Mouse (Mus musculus) thymus, postnatal 4 days (tissue): ENCODE data around the gene Alg14.

Experiments used
- DNase-seq: peaks from one replicate; pipeline ENCODE4 v3.0.0; 2021

Alg14 gene

DNA sequence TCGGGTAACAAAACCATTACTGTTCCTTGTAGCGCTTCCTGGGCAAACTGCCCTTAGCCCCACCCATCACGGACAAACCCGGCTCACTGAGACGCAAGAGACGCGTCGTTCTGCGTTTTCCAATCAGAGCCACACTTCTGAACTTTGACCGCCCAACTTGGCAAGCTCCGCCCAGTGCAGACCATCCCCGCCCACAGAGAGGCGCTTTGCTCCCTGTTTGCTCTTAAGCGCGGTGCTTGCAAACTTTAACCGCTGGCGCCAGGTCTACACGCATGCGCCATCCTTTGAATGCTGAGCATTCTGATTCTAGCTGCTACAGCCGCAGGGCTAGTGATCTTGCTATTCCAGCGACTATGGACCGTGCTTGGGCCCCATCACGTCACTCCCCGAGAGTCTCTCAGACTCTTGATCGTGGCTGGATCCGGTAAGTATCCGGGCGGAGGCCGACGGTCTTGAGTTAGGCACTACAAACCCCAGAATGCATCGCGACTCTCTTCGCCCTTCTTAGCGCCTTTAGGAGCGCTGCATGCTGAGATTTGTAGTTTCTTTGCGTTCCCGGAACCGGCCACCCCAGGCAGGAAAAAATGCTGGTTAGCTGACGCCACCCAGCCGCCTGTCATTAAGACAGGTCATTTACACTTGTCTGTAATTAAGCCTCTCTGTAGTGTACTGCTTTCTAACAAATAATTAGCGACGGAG lies at the start of gene Alg14:
TSS of gene Alg14 (plus strand) at position 214 of the 699 bp plus-strand sequence.
- DNase-seq, result peak; percentile 95

DNA sequence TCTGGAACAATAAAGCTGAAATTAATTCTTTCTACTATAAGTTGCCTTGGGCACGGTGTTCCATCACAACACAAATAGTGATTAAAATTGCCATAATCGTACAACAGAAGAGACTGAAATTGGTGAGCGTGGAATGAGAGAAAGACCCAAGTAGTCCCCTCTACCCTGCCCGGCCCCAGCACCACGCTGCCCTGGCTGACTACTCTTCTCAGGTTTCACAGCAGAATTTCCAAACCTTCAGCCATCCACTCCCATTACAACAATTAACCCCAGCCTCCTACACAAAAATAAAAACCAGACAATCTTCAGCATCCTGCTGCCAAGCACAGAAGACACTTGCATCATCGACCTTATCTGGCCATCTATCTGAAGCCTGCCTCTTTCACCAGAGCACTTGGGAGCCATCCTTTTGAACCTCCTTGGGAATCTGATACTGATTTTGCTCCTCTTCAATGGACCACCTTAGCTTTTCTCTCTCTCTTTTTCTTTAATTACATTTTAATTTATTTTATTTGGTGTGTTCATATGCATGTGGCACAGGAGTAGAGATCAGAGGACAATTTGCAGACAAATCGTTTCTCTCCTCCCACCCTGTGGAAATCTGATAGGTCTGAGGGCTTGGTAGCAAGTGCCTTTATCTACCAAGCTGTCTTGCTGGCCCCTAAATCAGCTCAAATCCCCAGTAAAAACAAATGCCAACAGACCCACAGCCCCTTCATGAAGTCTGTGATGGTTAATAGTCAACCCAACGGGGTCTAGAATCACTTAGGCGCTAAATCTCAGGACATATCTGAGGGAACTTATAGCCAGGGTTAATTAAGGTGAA lies 49.2 kb upstream of the Alg14 start:
- no peak for DNase-seq

DNA sequence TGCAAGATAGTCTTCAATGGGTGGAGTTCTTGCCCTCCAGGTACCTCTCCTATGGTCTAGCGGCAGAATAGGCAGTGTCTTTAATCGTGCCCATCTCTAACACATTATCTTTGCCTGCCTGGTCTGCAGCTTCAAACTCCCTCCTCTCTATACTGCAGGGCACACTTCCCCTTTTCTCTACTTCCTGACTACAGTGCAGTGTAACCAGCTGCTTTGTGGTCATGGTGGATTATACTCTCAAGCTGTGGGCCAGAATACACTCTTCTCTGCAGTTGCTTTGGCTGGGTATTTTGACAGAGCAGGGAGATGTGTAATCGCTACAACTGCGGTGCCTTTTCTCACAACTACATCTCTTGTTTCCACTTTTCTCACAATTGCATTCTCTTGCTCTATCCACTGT lies 48.6 kb upstream of the Alg14 start:
- DNase-seq, result no peak

DNA sequence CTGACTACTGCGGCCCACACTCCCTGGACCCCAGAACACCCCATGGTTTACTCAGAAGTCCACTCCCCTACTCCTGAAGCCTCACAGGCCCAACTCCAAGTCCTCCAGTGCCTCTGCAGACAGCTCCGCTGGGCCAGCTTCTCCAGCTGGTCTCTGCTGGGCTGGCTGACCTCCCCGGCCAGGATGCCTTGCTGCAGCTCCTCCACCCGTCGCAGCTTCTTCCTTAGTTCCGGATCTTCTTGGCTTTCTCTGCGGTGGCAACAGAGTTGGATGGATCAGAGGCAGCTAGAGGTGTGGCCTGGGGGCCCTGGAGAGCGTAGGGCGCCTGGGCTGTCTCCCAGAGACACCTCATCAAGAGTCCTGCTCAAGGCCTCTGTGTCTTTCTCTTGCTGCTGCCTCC lies 41.5 kb upstream of the Alg14 start:
- no peak for DNase-seq

DNA sequence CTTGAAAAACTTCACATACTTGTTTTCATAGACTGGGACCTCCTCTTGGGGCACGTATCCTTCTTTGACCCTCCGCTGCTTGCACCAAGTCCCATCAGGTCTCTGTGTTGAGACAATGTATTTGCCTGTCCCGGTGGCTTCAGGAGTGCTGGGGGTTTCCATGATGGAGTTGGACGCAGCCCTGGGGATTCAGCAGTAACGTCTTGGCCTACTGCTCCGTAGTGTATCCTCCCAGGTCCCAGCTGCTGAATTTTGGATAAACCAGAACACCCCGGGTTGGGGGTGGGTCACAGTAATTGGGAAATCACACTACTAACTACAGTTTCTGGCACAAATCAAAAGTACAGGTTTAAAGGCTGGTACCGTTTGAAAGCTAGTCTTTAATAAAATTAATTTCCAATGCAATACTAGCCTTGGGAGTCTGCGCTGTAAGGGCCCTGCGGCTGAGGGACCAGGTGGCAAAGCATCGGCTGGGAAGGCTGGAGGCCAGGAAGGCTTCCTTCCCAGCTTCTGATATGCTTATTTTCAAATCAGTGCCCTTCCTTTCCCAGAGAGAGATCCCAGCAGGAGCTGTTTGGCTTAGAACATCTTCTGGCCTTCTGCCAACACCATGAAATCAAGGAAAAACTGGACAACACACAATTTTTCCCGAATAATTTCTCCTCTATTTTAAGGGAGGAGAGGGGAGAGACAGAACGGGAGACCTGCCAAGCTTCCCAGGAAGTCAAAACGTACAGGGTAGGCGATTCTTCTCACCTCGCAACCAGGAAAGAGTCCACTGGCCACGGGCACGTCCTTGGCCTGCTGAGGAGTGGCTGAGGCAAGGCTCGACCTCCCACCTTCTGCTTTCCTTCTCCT lies 40.8 kb upstream of the Alg14 start:
- DNase-seq, result no peak

DNA sequence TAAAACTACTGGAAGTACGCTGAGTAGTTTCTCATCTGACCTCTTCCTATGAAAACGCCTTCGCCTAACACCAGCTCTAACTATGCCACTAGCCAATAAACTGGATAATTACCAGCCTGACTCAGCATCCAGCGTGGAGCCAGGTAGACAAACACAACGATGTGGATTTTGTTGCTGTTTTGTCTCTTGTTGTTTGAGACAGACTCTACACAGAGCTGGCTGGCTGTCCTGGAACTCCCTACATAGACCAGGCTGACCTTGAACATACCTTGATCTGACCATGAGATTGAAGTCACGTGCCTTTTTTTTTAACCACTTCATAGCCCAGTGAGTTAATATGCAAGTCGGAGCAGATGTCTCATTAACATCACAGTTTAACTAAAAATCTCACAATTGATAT lies 36.1 kb upstream of the Alg14 start:
- no peak for DNase-seq

DNA sequence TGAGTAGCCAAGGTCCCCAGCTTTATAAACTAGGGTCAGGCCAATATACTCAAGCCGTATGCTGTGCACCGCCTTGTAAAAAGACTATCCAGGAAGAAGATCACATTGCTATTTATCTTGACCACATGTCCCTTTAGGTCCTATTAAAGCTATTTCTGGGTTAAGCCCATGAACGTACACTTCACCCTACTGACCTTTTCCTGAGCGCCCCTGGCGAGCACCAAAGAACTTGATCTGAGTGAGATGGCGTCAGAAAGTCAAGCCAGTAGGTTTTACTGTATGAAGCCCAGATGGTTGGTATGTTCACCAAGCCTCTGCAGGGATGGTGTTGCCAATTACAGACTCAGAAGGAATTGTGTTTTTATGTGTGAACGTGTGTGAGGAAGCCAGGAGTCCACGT lies 35.4 kb upstream of the Alg14 start:
- no peak for DNase-seq

DNA sequence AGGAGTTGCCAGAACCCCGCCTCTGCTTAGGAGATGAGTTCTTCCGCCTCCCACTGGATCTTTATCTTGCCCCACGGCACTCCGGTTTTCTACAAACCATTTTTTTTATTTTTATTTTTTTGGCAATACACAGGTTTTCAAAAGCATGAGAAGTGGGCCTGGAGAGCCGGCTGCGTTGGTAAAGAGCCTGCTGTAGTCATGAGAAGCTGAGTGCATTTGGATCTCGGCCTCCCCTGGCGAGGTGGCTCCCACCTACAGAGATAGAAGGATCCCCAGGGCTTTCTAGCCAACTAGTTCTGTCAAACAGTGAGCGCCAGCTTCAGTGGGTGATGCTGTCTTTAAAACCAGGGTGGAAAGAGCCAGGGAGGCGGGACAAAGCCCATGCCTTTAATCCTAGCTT lies 34.2 kb upstream of the Alg14 start:
- DNase-seq, result no peak

DNA sequence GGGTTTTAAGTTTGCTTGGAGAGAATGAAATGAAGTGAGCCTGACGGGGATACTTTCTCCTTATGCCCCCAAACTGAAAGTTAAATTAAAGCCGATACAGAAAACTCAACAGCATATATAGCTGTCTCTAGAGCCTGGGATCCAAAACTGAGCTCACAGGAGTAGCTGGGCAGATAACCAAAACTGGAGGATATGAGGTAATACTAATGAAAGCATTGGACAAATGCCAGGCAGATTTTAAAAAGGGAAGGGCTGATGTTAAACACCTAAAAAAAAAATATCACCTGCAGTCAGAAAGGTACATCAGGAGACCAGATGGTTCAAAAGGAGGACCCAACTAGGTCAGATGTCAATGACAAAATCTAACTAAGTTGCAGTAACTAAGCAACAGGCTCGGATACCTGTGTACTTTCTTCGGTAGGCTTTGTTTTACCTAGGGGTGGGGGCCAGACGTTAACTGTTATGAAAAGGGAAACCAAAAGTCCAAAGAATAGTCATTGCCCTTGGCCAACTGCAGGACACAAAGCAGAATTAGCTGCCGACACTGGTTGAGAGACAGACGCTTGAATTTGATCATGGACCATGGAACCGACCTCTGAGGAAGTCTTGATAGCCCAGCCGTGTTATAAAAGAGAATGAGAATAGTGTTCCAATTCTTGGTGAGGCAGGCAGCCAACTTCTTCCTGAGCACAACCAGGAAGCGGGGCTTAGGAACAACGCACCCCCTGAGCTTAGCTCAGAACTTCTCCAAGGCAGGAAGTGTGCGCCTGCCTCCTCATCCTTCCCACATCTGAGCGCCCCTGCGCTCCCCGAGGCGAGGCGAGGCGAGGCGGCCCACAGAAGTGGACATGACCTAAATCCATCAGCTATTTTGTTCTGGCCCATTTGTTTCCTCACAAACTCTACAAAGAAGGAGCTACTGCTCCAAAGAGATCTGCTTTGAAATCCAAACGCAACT lies 32.8 kb upstream of the Alg14 start:
- DNase-seq, result no peak

DNA sequence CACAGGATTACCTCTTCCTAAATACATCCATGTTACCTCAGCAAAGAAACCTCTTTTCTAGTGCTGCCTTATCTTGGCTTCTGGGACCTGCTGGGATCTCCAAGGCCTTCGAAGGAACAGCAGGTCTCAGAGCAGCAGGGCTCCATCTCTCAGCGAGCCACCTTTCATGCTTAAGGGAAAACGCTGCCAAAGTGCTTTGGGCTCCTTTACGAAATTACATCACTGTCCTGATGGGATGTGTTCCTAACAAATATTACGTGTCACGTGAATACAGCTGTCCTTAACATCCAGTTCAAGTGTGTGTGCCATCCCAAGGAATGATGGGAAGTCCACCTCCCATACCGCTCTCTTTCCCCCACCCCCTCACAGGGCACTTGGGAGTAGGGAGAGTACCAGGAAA lies 31.5 kb upstream of the Alg14 start:
- no peak for DNase-seq

DNA sequence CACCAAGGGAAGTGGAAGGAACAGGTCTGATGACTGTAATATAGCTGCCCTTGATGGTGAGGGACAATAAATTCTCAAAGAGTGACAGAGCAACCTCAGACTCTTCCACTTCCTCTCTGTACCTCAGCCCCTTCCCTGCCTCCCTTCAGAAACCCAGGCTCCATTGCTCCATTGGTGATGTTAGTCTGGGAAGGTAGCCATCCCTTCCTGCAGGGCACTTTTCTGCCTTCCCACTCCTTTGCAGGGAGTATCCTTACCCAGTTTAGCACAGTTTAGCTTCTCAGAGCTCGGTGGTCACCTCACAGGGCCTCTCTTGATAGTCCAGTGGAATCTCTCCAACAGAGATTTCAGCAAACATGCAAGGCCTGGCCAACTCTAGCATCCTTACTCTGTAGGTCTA lies 30.7 kb upstream of the Alg14 start:
- no peak for DNase-seq

DNA sequence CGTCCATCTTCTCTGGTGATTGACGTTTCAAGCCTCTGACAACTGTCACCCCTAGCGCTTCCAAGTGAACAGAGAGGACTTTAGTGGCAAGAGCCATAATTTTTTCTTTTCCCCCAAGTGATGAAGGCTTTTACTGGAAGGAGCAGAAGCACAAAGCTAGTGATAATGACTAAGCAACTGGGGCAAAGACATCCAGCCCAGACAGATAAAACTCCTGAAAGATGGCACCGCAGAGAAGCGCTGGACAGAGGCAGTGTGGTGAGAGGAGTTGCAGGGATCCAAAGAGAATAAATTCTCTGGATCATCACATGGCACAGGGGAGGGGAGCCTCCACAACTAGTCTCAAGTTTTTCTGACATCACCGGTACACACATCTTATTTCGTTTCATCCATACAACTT lies 30.3 kb upstream of the Alg14 start:
- DNase-seq, result no peak

DNA sequence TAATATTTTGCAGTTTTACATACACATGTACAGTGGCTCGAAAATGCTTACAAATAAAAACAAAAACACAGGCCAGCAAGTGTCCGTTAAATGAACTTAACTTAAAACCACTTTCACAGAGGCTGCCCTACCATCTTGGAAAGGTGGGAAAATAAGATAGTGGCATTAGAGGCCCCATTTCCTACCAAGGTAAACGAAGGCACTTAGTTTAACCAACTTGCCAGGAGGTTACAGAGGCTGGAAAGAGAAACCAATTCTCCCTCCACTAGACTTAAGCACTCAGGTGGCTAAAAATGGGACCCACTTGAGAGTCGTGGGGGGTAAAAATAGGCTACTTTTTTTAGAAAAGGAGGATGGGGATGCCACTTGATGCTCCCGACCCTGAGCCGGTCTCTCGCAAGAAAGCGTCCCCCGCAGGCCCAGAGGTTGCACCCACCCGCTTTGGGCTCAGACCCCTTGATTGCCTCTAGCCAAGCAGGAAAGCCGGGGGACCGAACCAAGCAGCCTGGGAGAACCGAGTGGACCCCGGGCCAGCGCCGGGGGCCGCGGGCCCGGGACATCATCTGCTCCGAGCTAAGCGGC lies 29.5 kb upstream of the Alg14 start:
- no peak for DNase-seq

DNA sequence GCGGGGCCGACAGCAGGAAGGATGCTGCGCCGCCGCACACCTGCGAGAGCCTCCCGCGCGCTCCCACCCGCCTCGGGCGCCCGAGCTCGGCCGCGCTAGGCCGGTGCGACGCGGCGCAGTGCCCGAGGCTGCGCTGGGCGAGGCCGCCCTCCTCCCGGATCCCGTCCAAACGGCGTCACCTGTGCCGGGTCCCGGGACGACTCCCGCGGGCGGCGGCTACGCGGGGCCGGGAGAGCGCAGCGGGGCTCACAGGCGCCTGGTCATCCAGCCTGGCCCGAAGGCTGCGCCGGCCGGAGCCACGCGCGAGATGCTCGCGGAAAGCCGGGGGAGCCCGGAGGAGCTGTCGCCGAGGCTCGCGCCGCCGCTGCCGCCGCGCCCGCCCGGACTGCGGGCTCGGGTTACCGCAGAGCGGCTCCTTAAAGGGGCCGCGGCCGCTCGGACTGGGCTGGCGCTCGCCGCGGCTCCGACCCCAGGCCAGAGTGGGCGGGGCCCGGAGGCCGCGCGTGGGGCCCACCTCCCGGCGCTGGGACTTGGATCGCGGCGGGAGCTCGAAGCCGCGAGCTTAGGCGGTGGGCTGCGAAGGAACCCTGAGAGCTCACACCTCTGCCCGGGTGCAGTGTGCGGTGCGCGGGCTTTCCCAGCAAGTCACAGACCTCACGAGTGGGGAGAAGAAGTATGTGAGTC lies 28.9 kb upstream of the Alg14 start:
- DNase-seq, result peak; percentile 68

DNA sequence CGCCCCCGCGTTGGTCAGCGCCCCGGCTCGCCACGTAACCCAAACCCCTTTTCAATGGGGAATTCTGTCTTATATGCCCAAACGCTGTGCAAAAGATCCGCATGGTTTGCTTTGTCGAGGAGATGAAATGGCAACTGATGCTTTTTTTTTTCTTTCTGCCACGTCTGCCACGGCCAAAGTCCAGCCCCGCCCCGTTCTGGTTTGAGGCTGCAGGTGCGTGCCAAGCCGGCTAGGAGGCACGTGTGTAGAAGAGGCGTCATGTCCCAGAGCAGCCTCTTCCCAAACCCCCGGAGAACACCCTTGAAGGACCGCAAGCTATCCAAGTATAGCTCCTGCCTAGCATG lies 28.4 kb upstream of the Alg14 start:
- DNase-seq, result peak; percentile 49

DNA sequence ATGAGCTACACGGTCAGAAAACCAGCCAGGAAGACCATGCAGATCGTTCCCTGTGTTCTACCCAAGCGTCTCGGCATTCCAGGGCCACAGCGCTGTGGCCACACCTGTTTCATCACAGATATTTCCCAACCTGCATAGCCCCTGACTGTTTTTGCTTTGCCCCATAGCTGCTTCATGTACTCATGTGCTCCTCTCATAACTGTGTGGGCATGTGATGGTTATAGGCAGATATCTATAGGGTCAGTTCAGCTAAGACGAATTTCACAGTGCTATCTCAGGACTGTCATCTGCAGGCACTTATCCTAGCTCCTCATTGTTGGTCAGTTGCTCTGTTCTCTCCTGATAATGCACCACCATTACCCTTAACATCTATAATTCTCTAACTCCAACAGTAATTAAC lies 27.3 kb upstream of the Alg14 start:
- DNase-seq, result no peak

DNA sequence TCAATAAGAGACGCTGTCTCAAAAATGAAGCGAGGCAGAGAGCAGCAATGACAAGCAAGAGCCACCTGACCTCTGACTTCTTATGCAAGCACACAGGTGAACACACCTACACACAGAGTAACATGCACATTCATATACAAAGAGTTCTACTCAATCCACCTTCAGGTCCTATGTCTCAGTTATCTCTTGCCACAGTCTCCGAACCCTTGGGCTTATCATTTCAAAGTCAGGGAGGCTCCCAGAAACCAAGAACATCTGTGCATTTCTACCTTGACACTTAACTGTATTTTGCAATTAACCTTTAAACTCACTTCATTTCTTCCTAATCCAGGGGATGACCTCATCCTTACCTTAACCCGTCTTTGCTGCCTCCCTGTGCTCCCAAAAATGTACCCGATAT lies 24.3 kb upstream of the Alg14 start:
- no peak for DNase-seq

DNA sequence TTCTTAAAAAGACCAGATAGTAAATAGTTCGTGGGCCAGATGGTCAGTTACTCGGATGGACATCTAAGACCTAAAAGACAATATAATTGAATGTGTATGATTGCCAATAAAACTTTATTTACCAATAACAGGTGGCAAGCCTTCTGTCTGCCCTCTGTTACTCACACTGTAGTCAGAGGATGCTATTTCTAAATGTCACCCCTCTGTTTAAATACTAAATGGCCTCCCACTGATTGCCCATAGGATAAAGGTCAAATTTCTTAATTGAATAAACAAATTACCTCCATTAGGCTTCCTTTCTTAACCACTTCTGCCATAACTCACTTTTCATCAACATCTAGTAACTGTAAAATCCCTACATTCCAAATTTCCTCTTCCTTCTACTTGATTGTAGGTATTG lies 19.0 kb upstream of the Alg14 start:
- no peak for DNase-seq

DNA sequence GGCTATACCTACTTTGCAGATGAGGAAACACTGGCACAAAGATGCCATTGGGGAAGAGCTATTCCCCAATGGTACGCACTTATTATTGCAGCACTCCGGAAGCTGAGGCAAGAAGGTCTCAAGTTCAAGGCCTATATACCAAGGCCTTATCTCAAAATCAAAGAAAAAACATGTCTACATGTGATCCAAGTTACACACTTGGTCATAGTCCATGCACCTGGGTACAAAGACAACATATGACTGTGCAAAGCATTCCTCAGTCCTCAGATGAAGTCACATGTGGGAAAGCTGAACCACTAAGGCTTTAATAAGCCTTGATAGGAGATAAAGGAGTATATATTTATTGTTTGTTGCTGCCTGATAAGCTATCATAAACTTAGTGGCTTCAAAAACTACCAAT lies 17.6 kb upstream of the Alg14 start:
- DNase-seq, result no peak

DNA sequence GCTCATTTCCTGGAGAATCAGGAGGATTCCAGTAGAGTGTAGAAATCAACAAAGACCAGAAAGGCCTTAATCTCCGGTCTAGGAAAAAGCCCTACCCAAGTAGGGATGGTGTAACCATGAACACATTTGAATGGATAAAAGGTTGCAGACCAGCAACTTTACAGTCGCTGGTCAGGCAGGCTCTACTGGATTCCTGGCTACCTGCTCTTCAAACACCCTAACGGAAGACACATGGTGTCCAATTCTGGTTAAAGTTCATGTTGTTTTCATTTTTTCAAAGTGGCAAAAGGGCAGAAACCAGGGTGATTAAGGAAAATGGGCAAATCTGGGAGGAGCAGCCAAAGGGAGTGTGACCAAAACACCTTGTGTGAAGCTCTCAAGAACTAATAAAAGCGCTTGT lies 14.6 kb upstream of the Alg14 start:
- no peak for DNase-seq

DNA sequence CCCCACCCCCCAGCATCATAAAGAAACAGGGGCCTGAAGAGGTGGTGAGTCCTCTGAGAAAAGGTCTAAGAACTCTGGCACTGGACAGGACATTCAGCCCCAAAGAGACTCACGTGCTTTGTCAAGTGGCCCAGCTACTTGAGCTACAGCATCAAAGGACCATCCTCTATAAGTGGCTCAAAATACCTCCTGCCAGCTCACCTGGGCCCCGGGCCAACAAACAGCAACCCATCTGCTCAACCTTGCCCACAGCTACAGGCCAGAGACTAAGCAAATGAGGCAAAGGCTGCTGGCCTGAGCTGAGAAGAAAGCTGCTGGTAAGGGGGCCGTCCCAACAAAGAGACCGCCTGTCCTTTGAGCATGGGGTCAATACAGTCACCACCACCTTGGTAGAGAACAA lies 14.0 kb upstream of the Alg14 start:
- no peak for DNase-seq

DNA sequence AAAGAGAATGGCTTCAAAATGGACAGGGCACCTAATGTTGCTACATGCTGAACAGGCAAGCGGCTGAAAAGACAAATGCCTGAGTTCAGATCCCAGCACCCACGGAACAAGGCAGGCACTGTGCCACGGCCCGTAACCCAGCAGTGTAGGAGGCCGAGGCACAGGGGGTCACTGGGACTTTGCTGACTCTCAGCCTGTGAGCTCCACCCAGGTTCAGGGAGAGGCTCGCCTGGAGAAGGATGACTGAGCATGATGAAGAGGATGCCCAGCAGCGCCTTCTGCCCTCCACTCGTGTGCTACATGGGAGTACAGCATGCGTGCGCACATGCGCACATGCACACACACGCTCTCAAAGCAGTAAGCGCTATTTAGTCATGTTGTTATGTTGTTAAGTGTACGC lies 11.9 kb upstream of the Alg14 start:
- DNase-seq, result no peak
